Mouse (Mus musculus) frontal cortex, postnatal 14 days (tissue): ENCODE measurements around the gene Brd9.
"Not testable (repeated sequence)": the region's sequence is repeated elsewhere in the genome, so short reads cannot be mapped to it uniquely, and the experiment has no call there.

Source experiments
- DNase-seq, 2 experiments: peaks; one replicate each; pipeline ENCODE4 v3.0.0; 2022; ENCODE audit warnings: low spot score in 2 of 2

The Brd9 gene

DNA sequence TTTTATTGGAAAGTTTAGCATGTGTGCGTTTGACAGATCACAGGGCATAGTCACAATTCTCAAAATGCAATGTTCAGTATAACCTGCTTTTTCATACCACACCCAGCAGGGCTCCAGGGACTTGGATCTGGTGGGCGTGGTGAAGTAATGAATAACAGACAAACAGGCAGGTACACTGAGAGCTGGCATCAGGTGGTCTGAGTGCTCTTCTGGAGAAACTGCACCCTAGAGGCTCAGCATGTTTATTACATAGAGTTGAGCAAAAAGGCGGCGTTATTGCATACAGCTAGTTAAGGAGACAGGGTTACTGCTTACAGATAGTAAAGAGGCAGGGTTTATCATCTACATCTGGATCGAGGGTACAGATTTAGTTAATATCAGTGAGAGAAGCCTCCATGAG is 52.7 kb downstream of the Brd9 start:
- DNase-seq: no peak

DNA sequence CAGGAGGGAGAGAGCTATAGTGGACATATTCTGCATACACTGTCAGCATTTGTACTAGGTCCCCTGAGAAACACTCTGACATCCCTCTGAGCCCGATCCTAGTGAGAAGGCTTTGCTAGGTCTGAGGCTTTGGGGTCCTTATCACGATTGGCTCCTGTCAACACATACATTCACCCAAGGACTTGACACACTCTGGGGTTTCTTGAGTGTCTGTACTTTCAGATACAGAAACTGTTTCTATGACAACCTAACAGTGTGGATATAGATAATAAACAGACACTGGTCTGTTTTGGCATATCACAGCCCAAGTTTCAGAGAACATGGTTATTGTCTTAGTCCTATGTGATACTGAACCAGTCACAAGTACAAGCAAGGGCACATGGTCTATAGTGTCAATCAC is 53.1 kb downstream of the Brd9 start:
- no peak for DNase-seq

DNA sequence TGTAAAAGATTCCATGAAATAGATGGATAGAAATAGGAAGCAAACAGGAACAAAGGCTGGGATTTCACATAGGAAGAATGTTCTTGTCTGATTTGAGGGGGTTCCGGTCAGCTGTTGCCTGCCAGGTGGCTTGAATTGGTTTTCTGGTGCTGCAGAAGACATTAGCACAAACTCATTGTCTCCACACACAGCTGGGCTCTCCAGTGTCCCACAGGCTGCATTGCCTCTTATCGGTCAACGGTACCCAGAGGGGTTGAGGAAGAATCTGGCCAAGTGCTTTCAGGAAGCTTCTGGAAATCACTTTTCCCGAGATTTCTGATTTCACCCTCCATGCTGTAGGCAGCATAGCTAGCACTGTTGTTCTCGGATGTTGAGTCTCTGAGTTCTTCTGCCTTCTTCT is 53.7 kb downstream of the Brd9 start:
- no peak for DNase-seq

DNA sequence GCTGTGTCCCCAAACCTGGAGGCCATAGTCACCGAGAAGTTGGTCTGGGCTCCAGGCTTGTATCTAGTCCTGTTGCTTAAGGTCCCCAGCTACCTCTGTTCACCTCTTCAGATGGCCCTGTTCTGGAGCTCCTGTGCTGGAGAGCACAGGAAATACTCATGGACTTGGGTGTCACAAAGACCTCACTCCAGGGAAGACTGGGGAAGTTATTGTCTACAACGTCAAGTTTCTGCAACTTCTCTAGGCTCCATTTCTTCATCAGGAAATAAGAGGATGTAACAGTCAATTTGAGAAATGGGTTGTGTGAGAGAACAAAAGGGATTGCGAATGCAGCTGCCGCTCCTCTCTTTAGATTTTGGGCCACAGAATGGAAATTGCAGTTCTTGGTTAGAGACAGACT is 58.8 kb downstream of the Brd9 start:
- DNase-seq: no peak

DNA sequence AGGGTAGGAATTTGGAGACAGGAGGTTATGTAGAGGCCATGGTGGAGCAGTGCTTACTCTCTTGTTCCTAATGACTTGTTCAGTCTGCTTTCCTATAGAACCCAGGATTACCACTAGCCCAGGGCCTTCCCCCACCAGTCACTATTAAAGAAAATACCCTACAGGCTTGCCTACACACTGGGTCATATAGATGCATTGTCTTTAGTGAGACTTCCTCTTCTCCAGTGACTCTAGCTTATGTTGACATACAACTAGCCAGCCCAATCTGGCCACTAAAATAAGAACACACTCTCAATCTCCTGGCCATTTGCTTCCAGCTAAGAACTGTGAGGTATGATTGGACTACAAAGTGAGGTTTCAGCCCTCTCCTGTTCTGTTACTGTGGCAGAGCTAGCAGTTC is 62.9 kb downstream of the Brd9 start:
- DNase-seq: no peak

DNA sequence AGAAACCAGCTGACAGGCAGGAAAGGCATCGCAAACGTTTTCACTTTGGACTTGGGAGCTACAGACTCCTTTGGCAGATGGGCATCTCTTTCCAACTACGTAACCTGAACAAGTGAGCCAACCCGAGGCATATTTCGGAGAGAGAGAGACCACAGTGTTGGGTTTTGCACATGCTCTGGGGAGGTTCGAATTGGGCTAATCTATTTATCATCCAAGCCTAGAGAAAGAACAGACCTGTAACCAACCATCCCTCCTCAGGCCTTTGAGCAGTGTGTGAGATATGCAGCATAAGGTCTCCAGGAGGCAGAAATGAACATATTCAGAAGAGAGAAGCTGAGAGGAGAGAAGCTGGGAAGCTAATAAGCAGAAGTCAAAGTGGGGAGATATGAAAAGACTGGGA is 63.4 kb downstream of the Brd9 start:
- no peak for DNase-seq

DNA sequence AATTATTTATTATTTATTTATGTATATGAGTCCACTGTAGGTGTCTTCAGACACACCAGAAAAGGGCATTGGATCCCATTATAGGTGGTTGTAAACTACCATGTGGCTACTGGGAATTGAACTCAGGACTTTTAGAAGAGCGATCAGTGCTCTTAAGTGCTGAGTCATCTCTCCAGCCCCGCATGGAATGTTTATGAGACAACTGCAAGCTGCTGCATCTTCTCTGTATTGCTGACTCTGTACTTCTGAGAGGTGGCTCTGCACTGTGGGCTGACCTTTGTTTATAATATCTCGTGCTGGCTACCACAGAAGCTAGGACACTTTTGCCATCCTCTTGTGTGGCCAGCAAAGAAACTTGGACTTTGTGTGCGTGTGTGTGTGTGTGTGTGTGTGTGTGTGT is 63.9 kb downstream of the Brd9 start:
- no peak for DNase-seq

DNA sequence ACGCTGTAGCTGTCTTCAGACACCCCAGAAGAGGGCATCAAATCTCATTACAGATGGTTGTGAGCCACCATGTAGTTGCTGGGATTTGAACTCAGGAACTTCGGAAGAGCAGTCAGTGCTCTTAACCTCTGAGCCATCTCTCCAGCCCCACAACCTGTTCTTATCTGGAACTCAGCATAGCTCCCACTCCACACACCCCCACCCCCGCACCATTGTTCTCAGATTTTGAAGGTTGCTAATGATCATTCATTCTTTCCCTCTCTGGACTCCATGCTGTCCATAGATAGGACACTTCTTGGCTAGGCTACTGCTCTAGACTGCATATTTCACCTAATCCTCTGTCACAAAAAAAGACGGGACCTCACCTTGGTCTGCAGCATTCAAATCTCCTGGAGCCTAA is 69.3 kb downstream of the Brd9 start:
- DNase-seq: not testable (repeated sequence)

DNA sequence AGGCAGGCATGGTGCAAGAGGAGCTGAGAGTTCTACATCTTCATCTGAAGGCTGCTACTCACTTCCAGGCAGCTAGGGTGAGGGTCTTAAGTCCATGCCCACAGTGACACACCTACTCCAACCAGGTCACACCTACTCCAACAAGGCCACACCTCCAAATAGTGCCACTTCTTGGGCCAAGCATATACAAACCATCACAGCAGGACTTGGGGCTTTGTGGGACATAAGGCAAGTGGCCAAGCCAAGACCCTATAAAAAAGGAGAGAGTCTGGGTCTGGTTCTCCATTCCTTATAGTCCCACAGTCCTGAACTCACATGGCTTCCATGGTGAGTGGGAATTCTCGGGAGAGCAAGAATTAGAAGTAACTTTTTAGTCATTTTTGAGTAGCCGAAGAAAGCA is 70.6 kb downstream of the Brd9 start:
- DNase-seq: not testable (repeated sequence)

DNA sequence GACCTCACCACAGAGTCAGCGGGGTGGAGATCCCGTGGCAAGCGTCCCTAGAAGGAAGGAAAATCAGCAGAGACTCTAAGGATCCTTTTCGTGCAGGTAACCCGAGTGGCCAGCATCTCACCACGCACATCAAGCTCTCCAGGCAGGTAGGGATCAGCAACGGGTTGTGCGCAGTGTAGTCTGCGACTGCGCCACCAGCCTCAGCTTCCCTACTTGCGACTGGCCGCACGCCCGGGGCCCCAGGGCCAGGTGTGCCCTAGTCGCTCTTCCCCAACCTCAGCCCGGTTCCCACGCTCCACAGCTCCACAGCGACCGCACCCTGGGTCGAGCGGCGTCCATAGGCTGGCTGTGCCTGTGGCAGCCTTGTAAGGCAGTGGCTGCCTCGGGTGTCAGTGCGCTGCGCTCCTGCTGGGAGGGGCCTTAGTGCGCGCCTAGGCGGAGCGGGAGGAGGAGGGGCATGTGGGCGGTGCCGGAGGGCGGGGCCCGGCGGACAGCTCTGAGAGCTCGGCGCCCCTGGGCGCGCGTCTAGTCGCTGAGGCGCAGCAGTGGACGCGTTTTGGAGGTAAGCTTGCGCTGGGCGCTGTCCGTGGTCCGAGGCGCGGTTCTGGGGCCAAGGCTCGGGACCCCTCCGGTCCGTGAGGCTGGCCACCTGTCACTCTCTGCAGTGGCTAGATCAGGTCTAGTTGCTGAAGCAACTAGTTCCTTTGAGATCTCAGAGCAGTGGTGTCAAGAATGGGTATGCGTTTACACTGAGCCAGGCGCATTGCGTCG is 71.5 kb downstream of the Brd9 start, which contains the start of gene Tppp:
Gene Tppp, plus strand, starts transcription at position 460 of the 771 bp plus-strand sequence.
- DNase-seq: peak; percentile 87 to 91

DNA sequence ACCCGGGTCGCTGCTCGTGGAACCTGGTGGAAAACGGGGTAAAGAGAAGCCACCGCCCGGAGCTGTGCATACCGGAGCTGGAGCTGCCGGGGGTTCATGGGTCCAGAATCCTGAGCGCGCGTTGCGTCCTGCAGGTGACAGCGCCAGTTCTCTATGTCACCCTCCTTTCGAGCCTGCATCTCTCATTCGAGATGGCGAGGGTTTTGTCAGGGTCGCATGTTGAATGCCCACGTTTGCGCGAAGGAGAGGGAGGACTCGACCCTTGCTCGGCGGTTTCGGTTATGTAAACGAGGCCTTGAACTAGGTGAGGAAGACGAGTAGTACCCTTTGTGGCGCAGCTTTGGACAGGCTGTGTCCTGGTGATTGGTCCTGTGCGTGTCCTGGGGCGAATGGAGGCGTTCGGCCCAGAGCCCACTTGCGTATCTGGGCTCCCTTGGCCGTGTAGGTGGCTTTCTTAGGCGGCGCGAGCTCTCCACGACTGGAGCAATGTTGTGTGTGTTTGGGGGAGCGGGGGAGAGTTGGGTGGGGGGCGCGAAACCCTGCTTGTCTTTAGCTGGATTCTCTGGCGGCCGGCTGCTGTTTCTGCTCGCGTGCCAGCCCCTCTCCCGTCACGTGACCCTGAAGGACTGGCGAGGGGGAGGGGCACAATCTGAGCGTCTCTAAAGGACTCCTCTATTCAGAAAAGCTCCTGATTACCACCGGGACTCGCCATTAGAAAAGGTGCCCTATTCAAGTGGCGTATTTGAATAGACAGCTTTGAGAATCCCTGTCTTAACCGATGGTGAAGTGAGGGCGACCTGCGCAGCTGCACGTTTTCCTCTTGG is 72.4 kb downstream of the Brd9 start:
- DNase-seq: peak; percentile 75 to 77
